Mouse (Mus musculus) spleen, postnatal 14 days (tissue): ENCODE results near the gene Sox8.

Experiments used
- DNase-seq, 2 experiments: peaks; one replicate each; pipeline ENCODE4 v3.0.0; 2021 to 2022; ENCODE audit warnings: low spot score in 2 of 2

Gene Sox8

GRCm38 (mm10) chr17:25555666-25556629 lies 14.5 kb downstream of the Sox8 start:
- DNase-seq, result no peak

GRCm38 (mm10) chr17:25555159-25555558 lies 15.3 kb downstream of the Sox8 start:
- DNase-seq, result no peak

- DNase-seq, result no peak
Observed at GRCm38 (mm10) chr17:25551313-25551712, 19.2 kb downstream of the Sox8 start.

- DNase-seq, result no peak
Observed at GRCm38 (mm10) chr17:25550020-25550419, 20.5 kb downstream of the Sox8 start.

- no peak for DNase-seq
Observed at GRCm38 (mm10) chr17:25547026-25547425, 23.5 kb downstream of the Sox8 start.

GRCm38 (mm10) chr17:25541768-25542167 lies 28.7 kb downstream of the Sox8 start:
- DNase-seq, result no peak

- no peak for DNase-seq
Observed at GRCm38 (mm10) chr17:25540731-25541130, 29.8 kb downstream of the Sox8 start.

GRCm38 (mm10) chr17:25538945-25539875 lies 31.3 kb downstream of the Sox8 start:
- no peak for DNase-seq

GRCm38 (mm10) chr17:25530357-25531022 lies 40.0 kb downstream of the Sox8 start:
- DNase-seq, result no peak

- DNase-seq, result no peak
Observed at GRCm38 (mm10) chr17:25522080-25522479, 48.4 kb downstream of the Sox8 start.

- no peak for DNase-seq
Observed at GRCm38 (mm10) chr17:25520492-25520891, 50.0 kb downstream of the Sox8 start.

- no peak for DNase-seq
Observed at GRCm38 (mm10) chr17:25519511-25519910, 51.0 kb downstream of the Sox8 start.

- no peak for DNase-seq
Observed at GRCm38 (mm10) chr17:25518144-25518543, 52.3 kb downstream of the Sox8 start.

- DNase-seq, result no peak
Observed at GRCm38 (mm10) chr17:25516315-25516714, 54.2 kb downstream of the Sox8 start.
